Mouse (Mus musculus) kidney, postnatal 4 days (tissue): Measurements from ENCODE around the gene Gm21973.

Experiments used
- DNase-seq, 2 experiments: peaks; one replicate each; pipeline ENCODE4 v3.0.0; 2021; ENCODE audit warnings: mixed read lengths in 2 of 2

Gm21973 gene

GRCm38 (mm10) chr15:10325080-10325479 is at the start of gene Gm21973:
Gene Gm21973, plus strand, starts transcription at chr15:10325380.
- no peak for DNase-seq

DNA sequence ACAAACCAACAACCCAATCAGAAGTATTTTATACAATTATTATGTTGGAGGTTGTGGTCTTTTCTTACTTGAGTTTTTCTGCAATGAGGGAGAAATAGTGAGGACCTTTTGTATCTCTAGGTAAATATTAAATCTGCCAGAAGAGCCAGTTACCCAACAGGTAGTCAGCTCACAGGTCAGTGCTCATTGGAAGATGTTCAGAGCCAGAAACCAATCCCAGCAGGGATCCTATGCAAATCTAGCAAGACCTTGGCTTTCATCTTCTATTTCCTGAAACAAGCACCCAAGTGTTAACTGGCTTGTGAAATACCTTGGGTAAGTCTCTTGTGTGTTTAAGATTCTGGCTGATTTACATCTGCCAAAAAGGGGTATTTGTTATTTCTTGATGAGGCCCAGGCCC is 48.8 kb upstream of the Gm21973 start:
- no peak for DNase-seq

GRCm38 (mm10) chr15:10277461-10277860 is 47.7 kb upstream of the Gm21973 start:
- DNase-seq, result no peak

- peak; percentile 6 to 23 for DNase-seq
Measured at GRCm38 (mm10) chr15:10281546-10281945, 43.6 kb upstream of the Gm21973 start.

- DNase-seq, result no peak
Measured at GRCm38 (mm10) chr15:10283661-10284060, 41.5 kb upstream of the Gm21973 start.

- no peak for DNase-seq
Measured at GRCm38 (mm10) chr15:10296570-10296969, 28.6 kb upstream of the Gm21973 start.

- no peak for DNase-seq
Measured at GRCm38 (mm10) chr15:10298058-10298457, 27.1 kb upstream of the Gm21973 start.

DNA sequence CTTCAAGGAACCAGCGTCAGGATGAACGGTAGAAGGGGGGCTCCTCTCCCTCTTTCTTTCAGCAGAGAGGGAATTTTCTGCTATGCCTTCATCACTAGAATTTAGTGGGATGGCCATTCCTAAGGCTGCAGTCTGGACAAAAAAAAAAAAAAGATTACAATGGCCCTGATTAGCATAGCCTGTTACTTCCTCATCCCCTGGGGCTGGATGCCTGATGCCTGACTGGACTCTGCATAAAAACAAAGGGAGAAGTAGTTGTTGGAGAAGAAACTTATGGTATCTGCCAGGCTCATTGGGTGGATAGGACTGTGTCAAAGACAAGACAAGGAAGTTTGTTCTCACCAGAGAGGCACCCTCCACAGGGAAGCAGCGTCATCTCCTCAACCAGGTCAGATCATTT is 25.7 kb upstream of the Gm21973 start:
- DNase-seq, result no peak

GRCm38 (mm10) chr15:10306461-10306860 is 18.7 kb upstream of the Gm21973 start:
- DNase-seq, result no peak

DNA sequence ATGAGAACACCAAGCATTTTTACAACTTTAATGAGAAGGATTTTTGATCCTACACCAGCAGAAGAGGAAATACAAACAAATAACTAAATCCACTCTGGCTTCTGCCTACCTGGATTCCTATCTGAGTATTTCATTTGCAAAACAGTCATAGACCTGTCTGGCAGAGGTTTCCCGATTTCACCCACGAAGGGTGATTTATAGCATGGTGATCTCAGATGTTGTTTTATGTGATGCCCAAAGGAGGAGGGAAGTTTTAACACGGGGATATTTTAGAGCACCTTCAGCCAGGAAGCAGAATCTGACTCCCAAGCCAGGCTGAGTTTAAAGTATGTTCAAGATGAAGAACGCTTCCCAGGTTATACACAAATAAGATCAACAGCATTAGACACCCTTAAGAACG is 13.4 kb upstream of the Gm21973 start:
- no peak for DNase-seq

DNA sequence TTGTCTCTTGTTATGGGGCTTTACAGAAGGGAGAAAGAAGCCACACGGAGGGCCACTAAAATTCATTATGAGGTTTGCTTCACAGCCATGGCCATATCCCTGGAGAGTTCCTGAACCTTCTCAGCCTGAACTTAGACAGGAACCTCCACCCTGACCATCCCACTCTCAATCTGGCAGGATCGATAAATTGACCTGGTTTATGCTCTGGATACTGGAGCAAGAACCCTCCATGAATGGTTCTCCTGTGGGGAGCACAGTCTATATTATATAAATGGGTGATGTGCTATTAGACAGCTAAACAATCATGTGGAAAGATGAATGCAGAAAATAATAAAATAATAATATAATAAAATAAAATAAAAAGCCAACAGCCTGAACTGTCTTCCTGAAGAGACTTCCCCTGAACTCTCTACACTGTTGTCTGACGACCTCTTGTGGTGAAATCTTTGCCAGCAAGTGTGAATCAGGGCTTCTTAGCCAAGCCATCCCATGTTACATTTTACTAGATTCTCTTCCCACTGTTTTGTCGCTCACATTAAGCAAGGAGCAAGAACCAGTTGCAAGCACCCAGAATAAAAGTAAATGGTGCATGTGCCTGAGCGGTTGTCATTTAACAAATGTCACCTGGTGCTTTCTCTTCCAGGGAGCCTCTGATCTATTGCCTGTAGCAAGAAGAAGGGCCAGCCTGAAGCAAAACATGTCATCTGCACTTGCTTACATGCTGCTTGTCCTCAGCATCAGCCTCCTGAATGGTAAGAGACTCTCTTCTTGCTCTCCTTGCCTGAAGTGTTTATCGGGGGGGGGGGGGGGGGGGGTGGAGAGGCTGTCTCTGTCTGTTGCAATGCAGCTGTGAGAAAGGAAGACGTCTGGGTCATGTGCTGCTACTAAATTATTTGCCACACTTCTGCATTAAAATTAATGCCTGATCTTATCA is 11.4 kb upstream of the Gm21973 start:
- DNase-seq, result peak; percentile 64 to 71

- no peak for DNase-seq
Measured at GRCm38 (mm10) chr15:10330626-10331025, 5.4 kb downstream of the Gm21973 start.

GRCm38 (mm10) chr15:10332566-10332965 is 7.4 kb downstream of the Gm21973 start:
- no peak for DNase-seq

DNA sequence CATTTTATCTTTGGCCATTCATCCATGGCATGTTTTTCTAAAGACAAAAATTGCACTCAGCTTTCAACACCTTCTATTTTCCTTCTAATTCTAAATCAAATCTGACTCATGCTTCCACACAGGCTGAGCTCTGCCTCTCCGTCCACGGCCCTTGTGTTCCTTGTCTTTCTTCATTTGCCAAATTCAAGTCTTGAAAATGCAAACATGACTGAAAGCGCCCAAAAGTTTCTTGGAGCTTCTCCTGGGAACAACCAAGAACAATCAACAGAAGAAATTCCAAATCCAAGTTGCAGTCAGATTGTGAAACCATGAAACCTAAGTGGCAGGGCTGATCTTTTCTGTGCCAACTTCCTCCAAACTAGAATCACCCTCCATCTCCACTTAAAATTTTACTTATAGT is 13.4 kb downstream of the Gm21973 start:
- DNase-seq, result no peak

DNA sequence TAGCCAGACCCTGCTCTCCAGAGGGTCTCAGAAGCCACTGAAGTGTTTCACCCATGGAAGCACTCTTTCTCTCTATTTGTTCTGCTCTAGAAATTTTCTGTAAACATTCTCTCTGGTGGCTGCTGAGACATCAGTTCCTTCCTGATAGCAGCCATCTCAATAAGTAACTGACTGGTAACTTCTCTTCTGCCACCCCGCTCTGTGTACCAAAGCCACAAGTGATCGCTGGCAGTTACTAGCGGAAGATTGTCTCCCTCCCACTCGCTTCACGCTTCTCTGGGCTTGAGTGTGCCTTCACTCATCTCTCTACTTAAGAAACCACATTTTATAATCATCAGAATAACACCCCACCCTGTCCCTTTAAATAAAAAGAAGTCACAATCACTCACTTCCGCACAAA is 21.9 kb downstream of the Gm21973 start:
- peak; percentile 27 to 50 for DNase-seq

- peak; percentile 35 to 51 for DNase-seq
Measured at GRCm38 (mm10) chr15:10358039-10358948, 33.1 kb downstream of the Gm21973 start, which contains the start of gene Agxt2. Gene Agxt2, plus strand, starts transcription at chr15:10358532.

DNA sequence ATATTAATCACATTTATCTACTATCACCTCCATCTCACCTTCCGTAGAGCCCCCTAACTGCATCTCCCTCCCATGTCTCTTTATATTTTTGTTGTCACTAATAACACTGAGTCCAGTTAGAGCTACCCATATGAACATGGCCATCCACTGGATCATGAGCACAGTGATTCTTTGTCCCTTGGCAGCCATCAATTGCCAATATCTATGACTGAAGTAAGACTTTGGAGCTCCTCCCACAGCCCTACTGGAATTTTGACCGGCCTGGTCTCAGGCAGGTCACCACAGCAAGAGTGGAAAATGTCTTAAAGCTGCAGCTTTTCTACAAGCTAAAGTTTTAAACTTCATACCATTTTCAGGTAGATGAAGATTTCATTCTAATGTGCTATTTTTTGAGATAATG is 41.2 kb downstream of the Gm21973 start:
- DNase-seq, result no peak

GRCm38 (mm10) chr15:10375404-10375803 is 50.2 kb downstream of the Gm21973 start:
- no peak for DNase-seq

DNA sequence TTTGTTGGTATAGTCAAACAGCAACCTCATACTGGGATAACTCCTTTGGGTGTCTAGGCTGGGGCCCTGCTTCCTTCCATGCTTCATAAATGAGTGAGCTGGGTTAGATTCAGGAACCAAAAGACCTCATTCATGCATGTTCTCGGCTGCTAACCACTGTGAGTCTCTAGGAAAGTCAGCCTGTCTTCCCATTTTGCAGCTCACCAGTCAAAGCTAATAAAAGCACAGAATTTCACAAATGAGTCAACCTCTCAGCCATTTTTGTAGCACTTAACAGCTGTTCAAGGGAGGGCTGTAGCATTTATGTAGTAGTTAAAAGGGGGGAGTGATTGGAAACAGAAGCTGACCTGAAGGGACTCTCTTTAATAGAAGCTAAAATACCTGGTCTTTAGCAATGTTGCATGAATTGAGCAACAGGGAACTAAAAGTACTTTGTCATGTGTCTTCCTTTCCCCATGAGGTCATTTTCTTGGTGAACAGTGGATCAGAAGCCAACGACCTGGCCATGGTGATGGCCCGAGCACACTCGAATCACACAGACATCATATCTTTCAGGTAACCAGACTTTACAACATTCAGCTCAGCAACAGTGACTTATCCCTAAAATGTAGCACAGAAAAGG is 53.3 kb downstream of the Gm21973 start:
- no peak for DNase-seq

DNA sequence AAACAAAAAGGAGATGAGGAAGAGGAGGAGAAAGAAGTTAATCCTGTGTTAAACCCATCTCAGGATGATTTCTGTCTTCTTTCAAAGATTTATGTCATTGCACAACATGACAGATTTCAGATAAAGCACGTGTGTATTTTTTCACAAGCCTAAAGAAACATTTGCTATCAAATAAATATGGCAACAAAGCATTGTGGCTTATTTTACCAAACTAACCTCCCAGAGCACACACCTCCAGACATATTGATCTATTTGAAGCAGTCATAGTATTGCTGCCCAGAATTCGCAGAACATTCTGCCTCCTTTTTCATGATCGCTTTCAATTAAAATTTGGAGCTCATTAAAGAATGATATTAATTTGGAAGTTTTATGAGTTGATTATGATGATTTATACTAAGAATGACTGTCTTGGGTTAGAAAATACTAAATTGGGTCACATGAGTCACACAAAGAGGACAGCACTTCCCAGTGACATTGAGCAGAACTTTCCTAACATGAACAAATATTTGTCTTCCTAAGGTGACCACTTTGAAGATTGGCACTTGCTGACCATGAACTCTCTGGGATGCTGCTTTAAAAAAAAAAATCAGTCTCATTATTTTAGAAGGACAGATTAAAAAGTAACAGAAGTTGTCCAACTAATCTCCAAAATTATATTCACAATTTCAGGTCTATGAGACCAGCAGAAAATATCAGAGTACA is 54.7 kb downstream of the Gm21973 start:
- no peak for DNase-seq

GRCm38 (mm10) chr15:10387263-10387662 is 62.1 kb downstream of the Gm21973 start:
- no peak for DNase-seq

- DNase-seq, result peak; percentile 16 to 40
Measured at GRCm38 (mm10) chr15:10399795-10400194, 74.6 kb downstream of the Gm21973 start.
